8 mouse cellular contexts compared by ENCODE assay signal in the genomic region with DNA sequence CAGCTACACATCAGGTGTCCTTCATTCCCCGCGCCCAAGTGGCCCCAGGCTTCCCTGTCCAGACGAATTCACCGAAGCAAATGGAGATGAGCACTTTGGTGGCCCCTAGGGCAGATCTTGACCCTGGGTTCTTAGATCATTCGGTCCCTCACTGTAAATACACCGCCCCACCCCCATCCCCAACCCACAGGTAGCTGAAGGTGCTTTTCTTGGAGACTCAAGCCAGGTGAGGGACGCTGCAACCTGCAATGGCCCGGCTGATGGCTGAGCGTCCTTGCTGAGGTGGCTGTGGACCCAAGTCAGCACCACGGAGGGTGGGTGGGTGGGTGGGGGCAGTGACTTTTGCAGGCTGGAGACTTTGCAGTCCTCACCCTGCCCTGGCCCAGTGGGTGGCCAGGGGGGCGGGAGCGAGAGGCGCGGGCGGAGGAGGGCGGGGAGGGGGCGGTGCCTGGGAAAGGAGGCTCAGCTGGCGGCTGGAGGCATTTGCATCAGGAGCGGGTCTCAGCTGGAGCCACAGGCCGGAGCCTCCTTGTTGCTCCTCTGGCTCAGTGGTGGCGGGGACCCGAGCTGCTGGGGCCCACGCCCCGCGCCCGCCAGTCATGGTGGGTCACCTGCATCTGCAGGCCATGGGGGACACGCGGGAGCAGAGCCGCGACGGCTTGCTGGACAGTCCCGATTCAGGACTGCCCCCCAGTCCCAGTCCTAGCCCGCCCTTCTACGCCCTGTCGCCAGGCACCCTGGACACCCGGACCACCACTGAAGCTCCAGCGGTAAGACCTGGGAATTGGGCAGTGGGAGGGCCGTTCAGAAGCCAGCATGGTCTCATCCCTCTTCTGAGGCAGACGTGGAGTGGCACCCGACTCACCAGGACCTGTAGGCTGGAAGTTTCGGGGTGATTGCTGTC. TPM values are rescaled to one million over a fixed set of nuclear protein-coding genes. Genes with fewer than 3 reads are reported as not detected.
DNase-seq lines count a peak whose midpoint lies in the region; ATAC-seq lines count a peak whose summit lies in the region.

A gene (plus strand): TSS at position 253 of the 904 bp plus-strand sequence.

- WGBS in hindbrain, embryonic 11.5 days: 1% methylated on average over 36 of the region's 41 CpGs
- WGBS in liver, embryonic 12.5 days (ENCODE audit: insufficient replicate concordance): 7% methylated on average over 41 of the region's 41 CpGs
- WGBS in neural tube, embryonic 14.5 days: 2% methylated on average over 41 of the region's 41 CpGs

- no peak within 1 kb of the TSS for H3K27ac ChIP-seq in hindbrain, embryonic 11.5 days (ENCODE audit: low read depth, low read length)
- H3K27ac ChIP-seq in liver, embryonic 12.5 days: no peak within 1 kb of the TSS
- no peak within 1 kb of the TSS for H3K27ac ChIP-seq in neural tube, embryonic 14.5 days (ENCODE audit: low read depth, low read length)

- H3K4me3 ChIP-seq in hindbrain, embryonic 11.5 days (ENCODE audit: low read depth, low read length): peak within 1 kb of the TSS; percentile 21
- H3K4me3 ChIP-seq in liver, embryonic 12.5 days: peak within 1 kb of the TSS; percentile 29
- H3K4me3 ChIP-seq in neural tube, embryonic 14.5 days (ENCODE audit: low read depth, low read length): peak within 1 kb of the TSS; percentile 33

- peak; percentile 82 for ATAC-seq in hindbrain, embryonic 11.5 days (ENCODE audit: low FRiP score)
- ATAC-seq in liver, embryonic 12.5 days: no peak; the same call in 1 of the 2 replicates
- ATAC-seq in neural tube, embryonic 14.5 days (ENCODE audit: low read depth): peak; percentile 60
- no peak for ATAC-seq in activated CD4-positive, CD25-positive, alpha-beta regulatory T cell, adult 4 months

- H3K9me3 ChIP-seq in hindbrain, embryonic 11.5 days (ENCODE audit: control insufficient read depth, low read length): no peaks in the 10 kb centered on the region
- no peaks in the 10 kb centered on the region for H3K9me3 ChIP-seq in liver, embryonic 12.5 days (replicated peaks)
- no peaks in the 10 kb centered on the region for H3K9me3 ChIP-seq in neural tube, embryonic 14.5 days (ENCODE audit: control insufficient read depth, low read length)

- H3K9ac ChIP-seq in hindbrain, embryonic 11.5 days (ENCODE audit: low read depth, low read length): no peak within 1 kb of the TSS
- no peak within 1 kb of the TSS for H3K9ac ChIP-seq in liver, embryonic 12.5 days
- peak within 1 kb of the TSS; percentile 54 for H3K9ac ChIP-seq in neural tube, embryonic 14.5 days (replicated peaks; ENCODE audit: low read depth, low read length)

- peak; percentile 91 for DNase-seq in heart, adult 11 months
- DNase-seq in heart, adult 9 months (ENCODE audit: low spot score in 2 of 2): no peak
- peak; percentile 52 for DNase-seq in embryo, embryonic 11.5 days (ENCODE audit: low read depth, low spot score)
- peak; percentile 78 for DNase-seq in hindbrain, embryonic 11.5 days (ENCODE audit: low spot score)
- no peak for DNase-seq in right cerebral cortex, postnatal 36 days (ENCODE audit: low spot score in 2 of 2)

- peaks cover 5% of the 10 kb centered on the region; the same call in 1 of the 2 replicates for H3K4me1 ChIP-seq in hindbrain, embryonic 11.5 days (replicated peaks; ENCODE audit: control insufficient read depth, insufficient read depth, low read length)
- peaks cover 9% of the 10 kb centered on the region for H3K4me1 ChIP-seq in liver, embryonic 12.5 days
- peaks cover 14% of the 10 kb centered on the region; the same call in 1 of the 2 replicates for H3K4me1 ChIP-seq in neural tube, embryonic 14.5 days (ENCODE audit: control insufficient read depth, insufficient read depth, low read length)

- H3K4me2 ChIP-seq in hindbrain, embryonic 11.5 days (replicated peaks; ENCODE audit: low read depth, low read length): peak within 1 kb of the TSS; percentile 51
- H3K4me2 ChIP-seq in liver, embryonic 12.5 days: peak within 1 kb of the TSS; percentile 56
- peak within 1 kb of the TSS; percentile 48 for H3K4me2 ChIP-seq in neural tube, embryonic 14.5 days (ENCODE audit: low read depth, low read length)

- peaks cover 15% of the 10 kb centered on the region for H3K27me3 ChIP-seq in hindbrain, embryonic 11.5 days (ENCODE audit: control insufficient read depth, insufficient read depth, low read length)
- peaks cover 54% of the 10 kb centered on the region for H3K27me3 ChIP-seq in liver, embryonic 12.5 days (replicated peaks)
- H3K27me3 ChIP-seq in neural tube, embryonic 14.5 days (ENCODE audit: control insufficient read depth, insufficient read depth, low read length): no peaks in the 10 kb centered on the region

- no peaks in the 10 kb centered on the region for H3K36me3 ChIP-seq in hindbrain, embryonic 11.5 days (ENCODE audit: control insufficient read depth, insufficient read depth, low read length)
- no peaks in the 10 kb centered on the region for H3K36me3 ChIP-seq in liver, embryonic 12.5 days
- no peaks in the 10 kb centered on the region for H3K36me3 ChIP-seq in neural tube, embryonic 14.5 days (ENCODE audit: control insufficient read depth, insufficient read depth, low read length)

RNA-seq across cellular contexts. Expression of the gene that starts here (rescaled TPM):
- 7.8 and 9.2 TPM in 2 replicates for polyA plus RNA-seq in hindbrain, embryonic 11.5 days (2014; fragmentation: Nextera tagmentation; extraction: Ambion mirVana)
- 0.45 and 0.69 TPM in 2 replicates for polyA plus RNA-seq in liver, embryonic 12.5 days (2016; fragmentation: Nextera tagmentation; extraction: Ambion mirVana)
- 5.6 and 6.4 TPM in 2 replicates for polyA plus RNA-seq in neural tube, embryonic 14.5 days (2014; fragmentation: Nextera tagmentation; extraction: Ambion mirVana)
- polyA plus RNA-seq in activated CD4-positive, CD25-positive, alpha-beta regulatory T cell, adult 4 months (2017; shearing (Covaris generic)): under 1 TPM in 1 of 2 experiments, not detected in 1; 0.61 TPM

Comparison
In these comparisons a context has a peak if more than half of its experiments do, and no peak if none do; other contexts are left out.
1. DNase-seq: peak in heart, adult 11 months (single experiment), embryo, embryonic 11.5 days (single experiment) and hindbrain, embryonic 11.5 days (single experiment); none in heart, adult 9 months (0 of 2) and right cerebral cortex, postnatal 36 days (0 of 2).
2. ATAC-seq: peak in hindbrain, embryonic 11.5 days (single experiment) and neural tube, embryonic 14.5 days (single experiment); none in liver, embryonic 12.5 days (single experiment) and activated CD4-positive, CD25-positive, alpha-beta regulatory T cell, adult 4 months (single experiment).
3. Peak in every context shown above with its lines, with median percentiles within 50 percentile points of each other: H3K4me2 ChIP-seq and H3K4me3 ChIP-seq.